Mouse (Mus musculus) liver, embryonic 14.5 days (tissue): ENCODE measurements around the gene Mad1l1. TPM values are rescaled to one million over a fixed set of nuclear protein-coding genes. Genes with fewer than 3 reads are reported as not detected.

Experiments used
- ATAC-seq: fragments of 200-750 bp; cut with Nextera tagmentation; 2 replicates; pipeline ENCODE4 v1.8.0; 2017; ENCODE audit warnings: moderate number of reproducible peaks, mild to moderate bottlenecking, moderate library complexity; ENCODE audit not compliant: insufficient read depth
- DNase-seq, 3 experiments: peaks; one replicate each; pipeline ENCODE4 v3.0.0-alpha.2; 2012 to 2013; ENCODE audit warnings: low read depth in 3 of 3, low spot score in 3 of 3
- H3K27ac ChIP-seq: fragments of 300-500 bp; sonication (generic); 2 replicates; pipeline ENCODE4 v1.5.1; 2014; ENCODE audit warnings: moderate library complexity, mild to moderate bottlenecking, control low read depth, inconsistent platforms
- H3K27me3 ChIP-seq: fragments of 300-500 bp; sonication (generic); 2 replicates; pipeline ENCODE4 v1.6.1; 2014; ENCODE audit warnings: mild to moderate bottlenecking, low read length, moderate library complexity; ENCODE audit not compliant: control insufficient read depth, insufficient read depth
- H3K36me3 ChIP-seq: fragments of 300-500 bp; sonication (generic); replicated peaks from 2 replicates; pipeline ENCODE4 v1.6.1; 2014; ENCODE audit warnings: low read depth; ENCODE audit not compliant: control insufficient read depth, insufficient read depth
- H3K4me1 ChIP-seq, 2 experiments: fragments of 200-500 bp in 1 of 2; fragments of 300-500 bp in 1 of 2; sonication (generic) in 1 of 2; replicated peaks; 2 replicates each; pipeline ENCODE4 v1.6.1; 2012 to 2014; ENCODE audit warnings: antibody characterized with exemption in 1 of 2, inconsistent platforms in 1 of 2, low read length in 1 of 2; ENCODE audit not compliant: control insufficient read depth in 2 of 2, insufficient read depth in 2 of 2
- H3K4me2 ChIP-seq: fragments of 300-500 bp; sonication (generic); 2 replicates; pipeline ENCODE4 v1.6.1; 2014; ENCODE audit warnings: low read depth, mild to moderate bottlenecking, control low read depth, moderate library complexity
- H3K4me3 ChIP-seq, 2 experiments: fragments of 200-500 bp in 1 of 2; fragments of 300-500 bp in 1 of 2; sonication (generic) in 1 of 2; 2 replicates each; pipeline ENCODE4 v1.5.1; 2012 to 2014; ENCODE audit warnings: low read depth in 2 of 2, low read length in 2 of 2, mild to moderate bottlenecking in 2 of 2, control low read depth in 1 of 2, inconsistent platforms in 1 of 2, moderate library complexity in 1 of 2; ENCODE audit not compliant: insufficient read depth in 1 of 2
- H3K9ac ChIP-seq: fragments of 300-500 bp; sonication (generic); replicated peaks from 2 replicates; pipeline ENCODE4 v1.6.1; 2014; ENCODE audit warnings: mild to moderate bottlenecking, control low read depth, moderate library complexity
- H3K9me3 ChIP-seq: fragments of 300-500 bp; sonication (generic); 2 replicates; pipeline ENCODE4 v1.6.1; 2016; ENCODE audit warnings: low read length, mixed read lengths; ENCODE audit not compliant: control insufficient read depth
- CTCF ChIP-seq: IDR thresholded peaks from 2 replicates; pipeline ENCODE4 v1.5.1; 2016; ENCODE audit warnings: antibody characterized with exemption, low read depth, control low read depth
- EP300 ChIP-seq: IDR thresholded peaks from 2 replicates; pipeline ENCODE4 v1.6.1; 2016; ENCODE audit warnings: antibody characterized with exemption, low read depth
- WGBS: fragments of 180-500 bp; shearing (Covaris S2); extraction: QIAGEN DNeasy Blood & Tissue Kit; methylation state at CpG from one replicate; pipeline ENCODE4 v1.1.7; 2014; ENCODE audit not compliant: insufficient replicate concordance; 5-methylcytosine and 5-hydroxymethylcytosine counted together
- polyA plus RNA-seq, 2 experiments: library from polyadenylated mRNA; depleted of rRNA in 1 of 2; stranded (reverse) in 1 of 2; unstranded in 1 of 2; fragments of >200 nt; fragmentation: Nextera tagmentation in 1 of 2; extraction: Ambion mirVana in 1 of 2; gene quantifications; 2 replicates each; pipeline versions ENCODE4 v1.2.1 to v1.2.3; 2012 to 2014

Gene Mad1l1
- polyA plus RNA-seq, 2 experiments: 15.5 to 16.9 TPM

- DNase-seq (no peak), ATAC-seq (no peak)
- Histone ChIP-seq H3K27me3 (no peaks in the 10 kb centered on the region), H3K9ac (no peak overlapping the region), H3K9me3 (no peaks in the 10 kb centered on the region), H3K4me2 (no peak overlapping the region), H3K27ac (no peak overlapping the region), H3K36me3 (no peaks in the 10 kb centered on the region), H3K4me1 (no peaks in the 10 kb centered on the region), H3K4me3 (no peak overlapping the region)
- TF ChIP-seq EP300 (no peak), CTCF (no peak)
Observed at GRCm38 (mm10) chr5:140066281-140066680, 255.1 kb downstream of the Mad1l1 start.

- Histone ChIP-seq H3K4me2 (no peak overlapping the region), H3K4me1 (no peaks in the 10 kb centered on the region), H3K27me3 (no peaks in the 10 kb centered on the region), H3K9ac (no peak overlapping the region), H3K36me3 (no peaks in the 10 kb centered on the region), H3K4me3 (no peak overlapping the region), H3K27ac (no peak overlapping the region), H3K9me3 (no peaks in the 10 kb centered on the region)
- DNase-seq (no peak), ATAC-seq (no peak)
- WGBS: 85% methylated on average over 11 of the region's 11 CpGs
- TF ChIP-seq EP300: no peak
- TF ChIP-seq CTCF: no peak
Observed at GRCm38 (mm10) chr5:140065281-140065945, 255.9 kb downstream of the Mad1l1 start.

- Histone ChIP-seq H3K36me3 (no peaks in the 10 kb centered on the region), H3K27me3 (no peaks in the 10 kb centered on the region), H3K4me1 (no peaks in the 10 kb centered on the region), H3K4me3 (no peak overlapping the region), H3K27ac (no peak overlapping the region), H3K9ac (no peak overlapping the region), H3K9me3 (no peaks in the 10 kb centered on the region), H3K4me2 (no peak overlapping the region)
- 80% methylated on average over 4 of the region's 4 CpGs for WGBS
- no peak for TF ChIP-seq EP300
- TF ChIP-seq CTCF: no peak
- no peak for DNase-seq
- ATAC-seq: no peak
Observed at GRCm38 (mm10) chr5:140064521-140064920, 256.8 kb downstream of the Mad1l1 start.

- 73% methylated on average over 3 of the region's 3 CpGs for WGBS
- ATAC-seq (no peak), DNase-seq (no peak)
- Histone ChIP-seq H3K4me2 (no peak overlapping the region), H3K27me3 (no peaks in the 10 kb centered on the region), H3K9me3 (no peaks in the 10 kb centered on the region), H3K36me3 (no peaks in the 10 kb centered on the region), H3K27ac (no peak overlapping the region), H3K9ac (no peak overlapping the region), H3K4me1 (no peaks in the 10 kb centered on the region), H3K4me3 (no peak overlapping the region)
- TF ChIP-seq EP300 (no peak), CTCF (no peak)
Observed at GRCm38 (mm10) chr5:140062828-140063227, 258.5 kb downstream of the Mad1l1 start.

- WGBS: 57% methylated on average over 3 of the region's 3 CpGs
- TF ChIP-seq CTCF (no peak), EP300 (no peak)
- Histone ChIP-seq H3K4me1 (no peaks in the 10 kb centered on the region), H3K9me3 (no peaks in the 10 kb centered on the region), H3K9ac (no peak overlapping the region), H3K27ac (no peak overlapping the region), H3K4me3 (no peak overlapping the region), H3K4me2 (no peak overlapping the region), H3K36me3 (no peaks in the 10 kb centered on the region), H3K27me3 (no peaks in the 10 kb centered on the region)
- ATAC-seq: no peak
- no peak for DNase-seq
Observed at GRCm38 (mm10) chr5:140062316-140062715, 259.0 kb downstream of the Mad1l1 start.
